Mouse (Mus musculus) cortical plate, adult 2 months (tissue): ENCODE results near the gene Traf5. TPM values are rescaled to one million over a fixed set of nuclear protein-coding genes. Genes with fewer than 3 reads are reported as not detected.

Source experiments
- H3K27ac ChIP-seq: fragments of 200-500 bp; 2 replicates; pipeline ENCODE4 v1.5.1; 2012; ENCODE audit warnings: low read length, control low read depth, inconsistent platforms; ENCODE audit not compliant: insufficient read depth
- H3K4me1 ChIP-seq: fragments of 200-500 bp; 2 replicates; pipeline ENCODE4 v1.6.1; 2011; ENCODE audit warnings: low read length; ENCODE audit not compliant: control insufficient read depth, insufficient read depth
- H3K4me3 ChIP-seq: fragments of 200-500 bp; 2 replicates; pipeline ENCODE4 v1.5.1; 2011; ENCODE audit warnings: mild to moderate bottlenecking, low read length, control low read depth; ENCODE audit not compliant: insufficient read depth
- CTCF ChIP-seq: fragments of 200-500 bp; IDR thresholded peaks from 2 replicates; pipeline ENCODE4 v1.5.1; 2011; ENCODE audit warnings: mild to moderate bottlenecking, control low read depth, low read length; ENCODE audit not compliant: insufficient read depth; ENCODE audit errors: extremely low read depth
- POLR2A ChIP-seq: fragments of 200-500 bp; IDR thresholded peaks from 2 replicates; pipeline ENCODE4 v1.6.1; 2011; ENCODE audit warnings: mild to moderate bottlenecking, low read length, control low read depth; ENCODE audit not compliant: insufficient read depth; ENCODE audit errors: extremely low read depth
- polyA plus RNA-seq: library from polyadenylated mRNA; depleted of rRNA; stranded (reverse); fragments of >200 nt; gene quantifications from 2 replicates; pipeline ENCODE4 v1.2.3, GENCODE M21; 2012; rRNA removed

Gene Traf5
- polyA plus RNA-seq, result 9.5 and 9.6 TPM in 2 replicates

DNA sequence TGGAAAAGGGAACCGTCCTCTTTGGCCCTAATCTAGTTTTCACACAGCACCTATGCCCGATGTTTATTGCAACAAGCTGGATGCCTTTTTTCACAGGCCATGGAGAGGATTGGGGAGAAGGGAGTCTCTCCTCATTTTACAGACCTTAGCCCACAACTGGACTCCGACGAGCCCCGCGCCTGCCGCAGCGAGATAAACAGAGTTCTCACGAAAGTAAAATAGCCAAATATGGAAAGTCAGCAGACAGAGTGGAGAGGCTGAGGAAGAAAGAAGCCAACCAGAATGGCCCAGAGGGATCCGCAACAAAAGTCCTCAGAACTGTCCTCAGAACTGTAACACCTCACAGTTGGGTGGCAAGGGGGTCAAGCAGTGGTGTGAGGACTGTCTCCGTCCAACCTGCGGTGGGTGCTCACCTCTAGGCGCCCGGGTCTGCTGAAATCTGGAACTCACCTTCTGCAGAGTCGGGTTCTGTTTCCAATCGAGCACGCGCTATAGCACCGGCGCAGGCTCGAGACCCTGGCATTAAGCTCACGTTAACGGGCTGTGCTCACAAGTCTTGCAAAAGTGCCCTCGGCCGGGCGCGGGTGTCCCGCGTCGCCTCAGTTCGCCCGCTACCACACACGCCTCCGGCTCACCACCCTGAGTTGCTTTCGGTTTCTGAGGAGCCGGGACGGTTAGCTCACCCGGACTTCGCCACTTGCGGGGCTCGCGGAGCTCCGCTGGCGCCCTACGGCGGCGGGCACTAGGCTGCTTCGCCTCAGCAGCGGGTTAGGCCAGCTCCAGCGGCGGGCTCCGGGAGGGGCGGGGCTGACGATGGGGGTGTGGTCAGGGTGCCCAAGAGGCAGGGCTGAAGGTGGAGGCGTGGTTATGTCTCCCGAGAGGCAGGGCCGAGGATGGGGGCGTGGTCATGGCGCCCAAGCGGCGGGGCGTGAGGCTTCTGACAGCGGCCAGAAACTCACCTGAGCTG is at the start of gene Traf5:
TSS of gene Traf5 (minus strand) at position 754 of the 967 bp plus-strand sequence.
- Histone ChIP-seq H3K27ac (no peak within 1 kb of the TSS), H3K4me3 (peak within 1 kb of the TSS; percentile 65), H3K4me1 (no peaks in the 10 kb centered on the region; the same call in 1 of the 2 replicates)
- peak; percentile 28; the same call in 1 of the 2 replicates for TF ChIP-seq POLR2A
- no peak for TF ChIP-seq CTCF

DNA sequence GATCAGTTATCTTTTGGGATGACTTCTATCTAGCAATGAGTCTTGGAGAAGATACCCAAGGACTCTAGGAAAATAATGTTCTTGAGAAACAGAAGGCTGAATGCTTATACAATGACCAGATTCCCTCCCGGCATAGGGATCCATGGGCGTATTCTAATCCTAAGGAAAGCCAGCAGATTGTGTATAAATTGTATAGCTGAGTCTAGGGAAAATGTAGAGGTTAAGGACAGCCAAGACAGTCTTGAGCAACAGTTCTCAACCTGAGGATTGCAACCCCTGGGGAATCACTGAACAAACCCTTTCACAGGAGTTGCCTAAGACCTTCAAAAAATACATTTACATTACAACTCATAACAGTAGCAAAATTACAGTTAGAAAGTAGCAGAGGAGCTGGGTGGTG is 48.0 kb upstream of the Traf5 start:
- H3K4me3 ChIP-seq, result no peak overlapping the region
- TF ChIP-seq CTCF (no peak), POLR2A (no peak)

GRCm38 (mm10) chr1:192137926-192138910 is 45.9 kb upstream of the Traf5 start, which contains the start of gene Rcor3:
Gene Rcor3 (minus strand): TSS chr1:192138062.
- TF ChIP-seq CTCF, result no peak
- TF ChIP-seq POLR2A, result 0 out of 2 replicates have a peak, but pooled peaks have one; percentile 14
- H3K4me3 ChIP-seq, result peak within 1 kb of the TSS; percentile 100

More for the DNA sequence above, 48.0 kb upstream of the Traf5 start:
- Histone ChIP-seq H3K4me1 (no peaks in the 10 kb centered on the region; the same call in 1 of the 2 replicates), H3K27ac (no peak overlapping the region)

DNA sequence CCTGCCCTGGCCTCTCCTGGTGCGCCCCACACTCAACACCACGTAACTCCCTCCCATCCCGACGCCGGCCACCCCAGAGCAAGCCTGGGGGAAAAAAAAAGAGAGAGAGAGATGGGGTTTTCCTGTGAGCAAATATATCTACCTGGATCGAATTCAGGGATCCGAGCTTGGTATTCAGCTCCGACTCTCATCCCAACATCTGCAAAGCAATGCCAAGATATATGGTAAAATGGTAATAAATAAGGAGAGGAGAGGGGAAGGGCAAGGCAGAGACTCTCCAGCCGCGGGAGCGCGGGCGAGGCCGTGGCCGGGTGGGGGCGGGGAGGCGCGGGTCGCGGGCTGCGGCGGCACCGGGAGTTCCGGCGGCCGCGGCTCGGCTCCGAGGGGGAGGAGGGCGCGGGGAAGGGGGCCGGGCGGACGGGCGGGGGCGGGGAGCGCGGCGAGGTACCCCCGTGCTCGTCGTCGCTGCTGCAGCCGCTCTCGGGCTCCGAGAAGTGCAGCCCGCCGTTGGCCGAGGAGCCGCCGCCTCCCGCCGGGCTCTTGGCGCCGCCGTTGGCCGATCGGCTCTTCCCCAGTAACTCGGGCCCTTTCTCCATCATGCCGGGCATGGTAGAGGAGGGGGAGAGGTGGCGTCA is 45.0 kb upstream of the Traf5 start:
- TF ChIP-seq POLR2A, result no peak
- no peak for TF ChIP-seq CTCF
- Histone ChIP-seq H3K4me1 (no peaks in the 10 kb centered on the region; the same call in 1 of the 2 replicates), H3K4me3 (peak overlapping the region; percentile 100), H3K27ac (peak overlapping the region; percentile 100)

More at GRCm38 (mm10) chr1:192137926-192138910, 45.9 kb upstream of the Traf5 start, which contains the start of gene Rcor3:
- Histone ChIP-seq H3K27ac (peak within 1 kb of the TSS; percentile 100), H3K4me1 (no peaks in the 10 kb centered on the region; the same call in 1 of the 2 replicates)

DNA sequence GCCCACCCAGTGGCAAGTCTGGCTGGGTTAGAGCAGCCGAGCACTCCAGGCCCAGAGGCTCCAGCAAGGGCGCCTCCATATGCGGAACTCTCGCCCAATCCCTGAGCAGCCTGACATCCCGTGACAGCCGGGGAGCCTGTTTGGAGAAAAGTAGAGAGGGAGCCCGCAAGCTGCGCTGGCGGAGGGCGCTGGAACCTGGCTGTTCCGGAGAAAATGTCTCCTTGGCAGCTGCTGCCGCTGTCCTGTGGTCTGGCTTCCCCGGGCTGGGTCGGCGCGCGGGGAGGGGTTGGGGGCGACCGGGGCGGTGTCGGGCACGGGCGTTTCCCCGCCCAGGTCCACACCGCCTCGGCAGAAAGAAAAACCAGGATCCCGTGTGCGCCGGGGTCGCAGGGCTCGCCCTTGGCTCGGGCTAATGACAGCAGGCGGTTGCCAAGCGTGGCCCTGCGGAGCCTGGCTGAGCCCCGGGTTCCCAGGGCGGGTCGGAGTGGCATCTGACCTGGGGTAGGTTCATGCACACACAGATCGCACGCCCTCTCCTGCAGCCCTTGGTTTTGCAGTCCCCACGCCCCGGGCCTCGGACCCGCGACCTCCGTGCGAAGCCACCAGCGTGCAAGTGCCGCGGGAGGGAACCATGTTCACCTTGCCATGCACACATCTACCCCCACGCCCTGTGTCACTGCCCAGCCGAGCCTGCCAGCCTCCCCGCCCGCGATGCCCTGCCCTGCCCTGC is 44.4 kb upstream of the Traf5 start:
- Histone ChIP-seq H3K4me1 (no peaks in the 10 kb centered on the region; the same call in 1 of the 2 replicates), H3K27ac (peak overlapping the region; percentile 100), H3K4me3 (peak overlapping the region; percentile 100)
- TF ChIP-seq POLR2A (peak; percentile 82; the same call in 1 of the 2 replicates), CTCF (no peak)

DNA sequence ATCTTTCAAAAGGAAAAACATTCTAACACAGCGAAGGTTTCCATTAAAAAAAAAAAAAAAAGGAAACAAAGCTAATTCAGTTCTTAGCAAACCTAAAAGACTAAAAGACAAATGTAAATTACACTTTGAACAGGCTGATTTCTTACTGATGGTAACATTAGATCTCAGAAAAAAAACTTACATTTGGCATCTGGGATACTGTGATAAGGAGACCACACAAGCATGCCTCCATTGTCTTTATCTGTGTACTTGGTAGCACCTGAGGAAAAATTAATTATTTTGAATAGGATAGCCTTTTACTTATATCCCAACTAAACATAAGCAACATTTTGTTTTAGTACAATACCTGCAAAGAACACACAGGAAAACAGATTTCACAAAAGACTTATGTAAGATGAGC is 37.8 kb upstream of the Traf5 start:
- Histone ChIP-seq H3K27ac (no peak overlapping the region), H3K4me3 (no peak overlapping the region), H3K4me1 (no peaks in the 10 kb centered on the region; the same call in 1 of the 2 replicates)
- TF ChIP-seq CTCF (no peak), POLR2A (no peak)

- H3K27ac ChIP-seq, result no peak overlapping the region
- H3K4me3 ChIP-seq, result no peak overlapping the region
- H3K4me1 ChIP-seq, result no peaks in the 10 kb centered on the region
- TF ChIP-seq CTCF (no peak), POLR2A (no peak)
Observed at GRCm38 (mm10) chr1:192128343-192128742, 36.0 kb upstream of the Traf5 start.

- Histone ChIP-seq H3K27ac (no peak overlapping the region), H3K4me3 (no peak overlapping the region), H3K4me1 (no peaks in the 10 kb centered on the region)
- TF ChIP-seq POLR2A (no peak), CTCF (no peak)
Observed at GRCm38 (mm10) chr1:192125761-192126160, 33.4 kb upstream of the Traf5 start.
